Mouse (Mus musculus): ENCODE measurements around the gene Mpv17l. TPM values are rescaled to one million over a fixed set of nuclear protein-coding genes. Genes with fewer than 3 reads are reported as not detected.
"Not testable (repeated sequence)": the region's sequence is repeated elsewhere in the genome, so short reads cannot be mapped to it uniquely, and the experiment has no call there.

The Mpv17l gene
- polyA plus RNA-seq, 1 experiment from 2014 or later, result 12.5 TPM

- H3K36me3 ChIP-seq (ENCODE audit: control insufficient read depth, insufficient read depth, low read length), result no peaks in the 10 kb centered on the region
- H3K27me3 ChIP-seq (ENCODE audit: control insufficient read depth, insufficient read depth, low read depth, low read length), result no peaks in the 10 kb centered on the region
- WGBS, result 58% methylated on average over 1 of the region's 1 CpGs
- peak; percentile 96 for ATAC-seq (ENCODE audit: low read depth)
- H3K9me3 ChIP-seq (ENCODE audit: control insufficient read depth, low read length), result no peaks in the 10 kb centered on the region
- H3K4me2 ChIP-seq (ENCODE audit: low read depth, low read length), result no peak overlapping the region; the same call in 1 of the 2 replicates
- H3K27ac ChIP-seq (ENCODE audit: low read length), result peak overlapping the region; percentile 92
- H3K9ac ChIP-seq (ENCODE audit: low read length), result no peak overlapping the region; the same call in 1 of the 2 replicates
- peaks cover 5% of the 10 kb centered on the region; the same call in 1 of the 2 replicates for H3K4me1 ChIP-seq (replicated peaks; ENCODE audit: control insufficient read depth, insufficient read depth, low read length)
- H3K4me3 ChIP-seq (ENCODE audit: low read length), result no peak overlapping the region
Measured at GRCm38 (mm10) chr16:13946306-13946705, 43.3 kb downstream of the Mpv17l start.

GRCm38 (mm10) chr16:13951245-13951644 lies 48.3 kb downstream of the Mpv17l start:
- H3K4me2 ChIP-seq (ENCODE audit: low read depth, low read length), result no peak overlapping the region
- WGBS, result 71% methylated on average over 3 of the region's 3 CpGs
- no peaks in the 10 kb centered on the region for H3K27me3 ChIP-seq (ENCODE audit: control insufficient read depth, insufficient read depth, low read depth, low read length)
- H3K4me1 ChIP-seq (replicated peaks; ENCODE audit: control insufficient read depth, insufficient read depth, low read length), result 0 out of 2 replicates have a peak, but pooled peaks cover 2% of the 10 kb centered on the region
- ATAC-seq (ENCODE audit: low read depth), result no peak
- H3K4me3 ChIP-seq (ENCODE audit: low read length), result no peak overlapping the region
- H3K9me3 ChIP-seq (ENCODE audit: control insufficient read depth, low read length), result no peaks in the 10 kb centered on the region
- H3K36me3 ChIP-seq (ENCODE audit: control insufficient read depth, insufficient read depth, low read length), result no peaks in the 10 kb centered on the region
- H3K27ac ChIP-seq (ENCODE audit: low read length), result no peak overlapping the region
- no peak overlapping the region for H3K9ac ChIP-seq (ENCODE audit: low read length)

- Histone ChIP-seq H3K4me3 (ENCODE audit: low read length) (no peak overlapping the region), H3K27me3 (ENCODE audit: control insufficient read depth, insufficient read depth, low read depth, low read length) (no peaks in the 10 kb centered on the region), H3K4me2 (ENCODE audit: low read depth, low read length) (no peak overlapping the region), H3K4me1 (replicated peaks; ENCODE audit: control insufficient read depth, insufficient read depth, low read length) (no peaks in the 10 kb centered on the region), H3K9ac (ENCODE audit: low read length) (no peak overlapping the region), H3K9me3 (ENCODE audit: control insufficient read depth, low read length) (no peaks in the 10 kb centered on the region), H3K27ac (ENCODE audit: low read length) (no peak overlapping the region), H3K36me3 (ENCODE audit: control insufficient read depth, insufficient read depth, low read length) (no peaks in the 10 kb centered on the region)
- ATAC-seq (ENCODE audit: low read depth), result no peak
- WGBS, result 12% methylated on average over 1 of the region's 1 CpGs
Measured at GRCm38 (mm10) chr16:13962053-13962452, 59.1 kb downstream of the Mpv17l start.

- no peaks in the 10 kb centered on the region for H3K27me3 ChIP-seq (ENCODE audit: control insufficient read depth, insufficient read depth, low read depth, low read length)
- ATAC-seq (ENCODE audit: low read depth), result no peak
- no peak overlapping the region for H3K4me3 ChIP-seq (ENCODE audit: low read length)
- H3K9me3 ChIP-seq (ENCODE audit: control insufficient read depth, low read length), result no peaks in the 10 kb centered on the region
- H3K9ac ChIP-seq (ENCODE audit: low read length), result no peak overlapping the region
- WGBS, result 55% methylated on average over 1 of the region's 1 CpGs
- no peak overlapping the region for H3K27ac ChIP-seq (ENCODE audit: low read length)
- H3K36me3 ChIP-seq (ENCODE audit: control insufficient read depth, insufficient read depth, low read length), result no peaks in the 10 kb centered on the region
- H3K4me2 ChIP-seq (ENCODE audit: low read depth, low read length), result no peak overlapping the region
- no peaks in the 10 kb centered on the region for H3K4me1 ChIP-seq (replicated peaks; ENCODE audit: control insufficient read depth, insufficient read depth, low read length)
Measured at GRCm38 (mm10) chr16:13969096-13969495, 66.1 kb downstream of the Mpv17l start.

GRCm38 (mm10) chr16:13972051-13972450 lies 69.1 kb downstream of the Mpv17l start:
- no peak overlapping the region for H3K9ac ChIP-seq (ENCODE audit: low read length)
- no peak for ATAC-seq (ENCODE audit: low read depth)
- H3K4me2 ChIP-seq (ENCODE audit: low read depth, low read length), result no peak overlapping the region
- H3K36me3 ChIP-seq (ENCODE audit: control insufficient read depth, insufficient read depth, low read length), result no peaks in the 10 kb centered on the region
- 84% methylated on average over 8 of the region's 8 CpGs for WGBS
- H3K4me3 ChIP-seq (ENCODE audit: low read length), result no peak overlapping the region
- H3K27me3 ChIP-seq (ENCODE audit: control insufficient read depth, insufficient read depth, low read depth, low read length), result no peaks in the 10 kb centered on the region
- H3K4me1 ChIP-seq (replicated peaks; ENCODE audit: control insufficient read depth, insufficient read depth, low read length), result no peaks in the 10 kb centered on the region
- no peaks in the 10 kb centered on the region; the same call in 1 of the 2 replicates for H3K9me3 ChIP-seq (ENCODE audit: control insufficient read depth, low read length)
- no peak overlapping the region for H3K27ac ChIP-seq (ENCODE audit: low read length)

GRCm38 (mm10) chr16:13976358-13976896 lies 73.5 kb downstream of the Mpv17l start:
- H3K36me3 ChIP-seq (ENCODE audit: control insufficient read depth, insufficient read depth, low read length); H3K9ac ChIP-seq (ENCODE audit: low read length); H3K27ac ChIP-seq (ENCODE audit: low read length); H3K27me3 ChIP-seq (ENCODE audit: control insufficient read depth, insufficient read depth, low read depth, low read length); ATAC-seq (ENCODE audit: low read depth); H3K4me3 ChIP-seq (ENCODE audit: low read length); H3K4me1 ChIP-seq (replicated peaks; ENCODE audit: control insufficient read depth, insufficient read depth, low read length); H3K4me2 ChIP-seq (ENCODE audit: low read depth, low read length); H3K9me3 ChIP-seq (ENCODE audit: control insufficient read depth, low read length): not testable (repeated sequence)
- 75% methylated on average over 4 of the region's 4 CpGs for WGBS

GRCm38 (mm10) chr16:13977026-13977425 lies 74.1 kb downstream of the Mpv17l start:
- WGBS, result 64% methylated on average over 1 of the region's 1 CpGs

GRCm38 (mm10) chr16:13981726-13982125 lies 78.8 kb downstream of the Mpv17l start:
- not testable (repeated sequence) for H3K4me1 ChIP-seq (replicated peaks; ENCODE audit: control insufficient read depth, insufficient read depth, low read length); H3K27ac ChIP-seq (ENCODE audit: low read length); H3K4me3 ChIP-seq (ENCODE audit: low read length); H3K36me3 ChIP-seq (ENCODE audit: control insufficient read depth, insufficient read depth, low read length); H3K4me2 ChIP-seq (ENCODE audit: low read depth, low read length); H3K27me3 ChIP-seq (ENCODE audit: control insufficient read depth, insufficient read depth, low read depth, low read length); H3K9ac ChIP-seq (ENCODE audit: low read length); H3K9me3 ChIP-seq (ENCODE audit: control insufficient read depth, low read length); ATAC-seq (ENCODE audit: low read depth)
- WGBS, result 80% methylated on average over 3 of the region's 3 CpGs

More at GRCm38 (mm10) chr16:13977026-13977425, 74.1 kb downstream of the Mpv17l start:
- not testable (repeated sequence) for H3K27ac ChIP-seq (ENCODE audit: low read length); H3K4me2 ChIP-seq (ENCODE audit: low read depth, low read length); H3K27me3 ChIP-seq (ENCODE audit: control insufficient read depth, insufficient read depth, low read depth, low read length); H3K9me3 ChIP-seq (ENCODE audit: control insufficient read depth, low read length); H3K4me3 ChIP-seq (ENCODE audit: low read length); H3K36me3 ChIP-seq (ENCODE audit: control insufficient read depth, insufficient read depth, low read length); ATAC-seq (ENCODE audit: low read depth); H3K4me1 ChIP-seq (replicated peaks; ENCODE audit: control insufficient read depth, insufficient read depth, low read length); H3K9ac ChIP-seq (ENCODE audit: low read length)

GRCm38 (mm10) chr16:13983161-13983560 lies 80.2 kb downstream of the Mpv17l start:
- H3K9ac ChIP-seq (ENCODE audit: low read length), result no peak overlapping the region
- ATAC-seq (ENCODE audit: low read depth), result no peak
- H3K9me3 ChIP-seq (ENCODE audit: control insufficient read depth, low read length), result no peaks in the 10 kb centered on the region
- no peaks in the 10 kb centered on the region for H3K27me3 ChIP-seq (ENCODE audit: control insufficient read depth, insufficient read depth, low read depth, low read length)
- no peak overlapping the region for H3K4me3 ChIP-seq (ENCODE audit: low read length)
- no peak overlapping the region for H3K4me2 ChIP-seq (ENCODE audit: low read depth, low read length)
- no peaks in the 10 kb centered on the region for H3K4me1 ChIP-seq (replicated peaks; ENCODE audit: control insufficient read depth, insufficient read depth, low read length)
- 90% methylated on average over 5 of the region's 5 CpGs for WGBS
- no peak overlapping the region for H3K27ac ChIP-seq (ENCODE audit: low read length)
- H3K36me3 ChIP-seq (ENCODE audit: control insufficient read depth, insufficient read depth, low read length), result no peaks in the 10 kb centered on the region

- no peak overlapping the region for H3K4me3 ChIP-seq (ENCODE audit: low read length)
- no peak overlapping the region for H3K4me2 ChIP-seq (ENCODE audit: low read depth, low read length)
- no peaks in the 10 kb centered on the region for H3K36me3 ChIP-seq (ENCODE audit: control insufficient read depth, insufficient read depth, low read length)
- H3K9me3 ChIP-seq (ENCODE audit: control insufficient read depth, low read length), result no peaks in the 10 kb centered on the region
- no peak overlapping the region for H3K9ac ChIP-seq (ENCODE audit: low read length)
- H3K27me3 ChIP-seq (ENCODE audit: control insufficient read depth, insufficient read depth, low read depth, low read length), result no peaks in the 10 kb centered on the region
- ATAC-seq (ENCODE audit: low read depth), result no peak
- H3K4me1 ChIP-seq (replicated peaks; ENCODE audit: control insufficient read depth, insufficient read depth, low read length), result no peaks in the 10 kb centered on the region
- no peak overlapping the region for H3K27ac ChIP-seq (ENCODE audit: low read length)
- 73% methylated on average over 3 of the region's 3 CpGs for WGBS
Measured at GRCm38 (mm10) chr16:13986197-13986573, 83.2 kb downstream of the Mpv17l start.

All from lung, embryonic 16.5 days (tissue).